Mouse (Mus musculus) Patski (cell line): ENCODE measurements around the gene Gm28729. TPM values are rescaled to one million over a fixed set of nuclear protein-coding genes. Genes with fewer than 3 reads are reported as not detected.
"Not testable (repeated sequence)": the region's sequence is repeated elsewhere in the genome, so short reads cannot be mapped to it uniquely, and the experiment has no call there.

Experiments used
- ATAC-seq: fragments of 100-300 bp; one replicate; pipeline ENCODE4 v1.8.0; 2021
- CTCF ChIA-PET: fragments of 350-600 bp; sonication (Branson Sonifier 250); formaldehyde crosslinking; loops from one replicate; lab custom pipeline; 2022; ENCODE audit warnings: inconsistent platforms; lab: Charles Lee
- POLR2A ChIA-PET: fragments of 350-600 bp; sonication (Branson Sonifier 250); formaldehyde crosslinking; loops from one replicate; lab custom pipeline; 2022; ENCODE audit warnings: antibody characterized with exemption, inconsistent platforms; lab: Charles Lee
- DNase-seq: peaks from one replicate; pipeline ENCODE4 v3.0.0-alpha.2; 2011; ENCODE audit warnings: low read depth, low spot score
- H3K27me3 ChIP-seq: fragments of 371-371 bp; one replicate; pipeline ENCODE4 v1.5.1; 2021
- CTCF ChIP-seq: fragments of 100-300 bp; IDR thresholded peaks from one replicate; pipeline ENCODE4 v1.5.1; 2021
- in situ Hi-C: fragments of 300-500 bp; cut with MboI; formaldehyde crosslinking; loops from 3 replicates; pipeline ENCODE4 v1.11.1; 2018; ENCODE audit warnings: low pct_unique_long_range_greater_than_20kb, mixed read lengths
- polyA plus RNA-seq: library from polyadenylated mRNA; unstranded; gene quantifications from one replicate; pipeline ENCODE4 v1.2.3, GENCODE M21; 2021

Gene Gm28729
- polyA plus RNA-seq, 1 experiment from 2014 or later: not detected

- ATAC-seq: peak; percentile 8
- TF ChIP-seq CTCF: no peak
- H3K27me3 ChIP-seq: no peaks in the 10 kb centered on the region
- CTCF ChIA-PET: interaction anchor here (1.2 kb wide), 1 partner anchor 19 kb away, joined by 3 read pairs; no protein-coding TSS in a partner anchor
- no peak for DNase-seq
- in situ Hi-C loops: no loop called here
- POLR2A ChIA-PET: no interaction called here
Observed at GRCm38 (mm10) chr9:96502856-96503610, 22.0 kb downstream of the Gm28729 start.

DNA sequence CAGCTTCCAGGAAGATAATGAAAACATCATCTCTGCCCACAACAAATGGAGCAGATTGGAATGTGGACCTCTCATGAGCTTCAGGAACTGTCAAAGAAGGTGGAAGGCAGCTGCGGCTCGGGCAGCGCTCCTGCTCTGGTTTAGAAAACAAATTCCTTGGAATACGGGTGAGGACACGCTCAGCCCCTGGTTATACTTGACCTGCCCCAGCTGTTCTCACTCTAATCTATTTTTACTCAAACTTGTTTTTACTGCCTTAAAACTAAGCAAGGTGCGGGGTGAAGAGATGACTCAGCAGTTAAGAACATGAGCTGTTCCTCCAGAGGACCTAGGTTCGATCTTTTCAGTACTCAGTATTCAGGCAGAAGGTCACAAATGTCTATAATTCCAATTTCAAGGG lies 23.8 kb downstream of the Gm28729 start:
- ATAC-seq: no peak
- TF ChIP-seq CTCF: no peak
- POLR2A ChIA-PET: interaction anchor here (0.5 to 0.6 kb wide), 2 partner anchors 23 to 42 kb away, joined by 3 to 5 read pairs; no protein-coding TSS in a partner anchor
- in situ Hi-C loops: no loop called here
- DNase-seq: no peak
- CTCF ChIA-PET: no interaction called here
- H3K27me3 ChIP-seq: no peaks in the 10 kb centered on the region

DNA sequence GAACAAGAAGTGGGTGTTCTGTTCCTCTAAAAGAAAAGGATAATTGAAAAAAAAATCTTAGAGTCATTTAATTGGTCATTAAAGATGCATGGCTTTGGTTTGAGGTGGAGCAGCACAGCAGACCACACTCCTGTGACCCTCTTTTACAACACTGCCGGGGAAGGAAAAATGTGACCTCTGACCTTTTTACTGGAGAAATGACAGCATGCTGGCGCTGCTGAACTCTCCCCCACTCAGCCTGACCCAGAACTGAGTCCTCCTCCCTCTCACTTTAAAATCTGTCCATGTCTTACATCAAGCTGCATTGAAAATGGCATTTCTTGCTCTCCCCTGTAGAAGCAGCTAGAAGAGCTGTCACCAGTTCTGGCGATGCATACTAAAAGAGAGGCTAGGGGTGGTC lies 31.9 kb downstream of the Gm28729 start:
- ATAC-seq: no peak
- POLR2A ChIA-PET: no interaction called here
- no peak for TF ChIP-seq CTCF
- CTCF ChIA-PET: no interaction called here
- no peak for DNase-seq
- in situ Hi-C loops: loop anchor here (10.0 kb wide), 1 partner anchor 208 kb away; no protein-coding TSS in a partner anchor
- H3K27me3 ChIP-seq: no peaks in the 10 kb centered on the region

DNA sequence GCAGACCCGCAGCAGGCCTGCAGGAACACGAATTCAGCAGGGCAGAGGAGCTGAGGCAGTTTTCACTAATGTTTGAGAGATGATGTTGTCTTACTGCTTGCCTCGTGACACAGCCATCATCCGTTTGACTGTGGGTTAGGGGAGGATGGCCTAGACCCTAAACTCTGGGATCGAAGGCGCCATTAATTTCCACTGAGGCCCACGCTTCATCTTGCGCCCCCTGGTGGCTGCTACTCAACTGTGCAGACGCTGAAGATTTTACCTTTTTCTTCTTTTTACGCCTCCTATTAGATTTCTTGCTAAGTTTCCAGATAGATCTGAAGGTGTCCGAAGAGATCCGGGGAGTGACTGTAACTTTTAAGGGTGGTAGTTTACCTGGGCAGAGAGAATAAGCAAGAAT lies 33.3 kb downstream of the Gm28729 start:
- POLR2A ChIA-PET: no interaction called here
- no peak for ATAC-seq
- in situ Hi-C loops: loop anchor here (10.0 kb wide), 1 partner anchor 207 kb away; no protein-coding TSS in a partner anchor
- peak; percentile 88 for TF ChIP-seq CTCF
- no peak for DNase-seq
- H3K27me3 ChIP-seq: no peaks in the 10 kb centered on the region
- CTCF ChIA-PET: interaction anchor here (0.6 to 1.7 kb wide), 5 partner anchors 13 to 142 kb away, joined by 3 to 4 read pairs (median 3); no protein-coding TSS in a partner anchor

- in situ Hi-C loops: loop anchor here (10.0 kb wide), 1 partner anchor 123 kb away; the partner anchor contains the start of gene Atp1b3
- DNase-seq, H3K27me3 ChIP-seq, ATAC-seq, POLR2A ChIA-PET, CTCF ChIA-PET: not testable (repeated sequence)
Observed at GRCm38 (mm10) chr9:96487869-96488268, 37.2 kb downstream of the Gm28729 start.

DNA sequence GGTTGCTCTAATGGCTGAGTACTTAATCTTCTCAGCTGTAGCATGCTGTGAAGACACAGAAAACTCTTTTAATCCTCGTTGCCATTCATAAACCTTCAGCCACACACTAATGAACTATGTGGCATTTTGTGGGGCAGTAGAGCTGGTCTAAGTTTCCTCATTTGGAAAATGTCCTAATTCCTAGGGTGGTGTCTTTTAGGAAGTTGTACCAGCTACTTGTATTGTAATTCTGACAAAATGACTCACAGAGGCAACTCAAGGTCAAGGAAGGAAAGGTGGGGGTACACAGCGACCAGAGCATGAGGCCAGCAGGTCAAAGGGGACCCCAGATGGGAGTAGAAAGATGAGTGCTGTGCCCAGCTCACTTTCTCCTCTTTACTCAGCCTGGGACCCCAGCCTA lies 41.4 kb downstream of the Gm28729 start:
- no peaks in the 10 kb centered on the region for H3K27me3 ChIP-seq
- POLR2A ChIA-PET: no interaction called here
- no peak for DNase-seq
- ATAC-seq: no peak
- CTCF ChIA-PET: interaction anchor here (1.0 kb wide), 1 partner anchor 19 kb away, joined by 3 read pairs; no protein-coding TSS in a partner anchor
- no peak for TF ChIP-seq CTCF
- in situ Hi-C loops: loop anchor here (10.0 kb wide), 1 partner anchor 119 kb away; the partner anchor contains the start of gene Atp1b3

- DNase-seq: no peak
- ATAC-seq: no peak
- no peak for TF ChIP-seq CTCF
- in situ Hi-C loops: loop anchor here (10.0 kb wide), 1 partner anchor 118 kb away; the partner anchor contains the start of gene Atp1b3
- no peaks in the 10 kb centered on the region for H3K27me3 ChIP-seq
- POLR2A ChIA-PET: no interaction called here
- CTCF ChIA-PET: interaction anchor here (1.0 kb wide), 1 partner anchor 20 kb away, joined by 3 read pairs; no protein-coding TSS in a partner anchor
Observed at GRCm38 (mm10) chr9:96483028-96483427, 42.0 kb downstream of the Gm28729 start.

DNA sequence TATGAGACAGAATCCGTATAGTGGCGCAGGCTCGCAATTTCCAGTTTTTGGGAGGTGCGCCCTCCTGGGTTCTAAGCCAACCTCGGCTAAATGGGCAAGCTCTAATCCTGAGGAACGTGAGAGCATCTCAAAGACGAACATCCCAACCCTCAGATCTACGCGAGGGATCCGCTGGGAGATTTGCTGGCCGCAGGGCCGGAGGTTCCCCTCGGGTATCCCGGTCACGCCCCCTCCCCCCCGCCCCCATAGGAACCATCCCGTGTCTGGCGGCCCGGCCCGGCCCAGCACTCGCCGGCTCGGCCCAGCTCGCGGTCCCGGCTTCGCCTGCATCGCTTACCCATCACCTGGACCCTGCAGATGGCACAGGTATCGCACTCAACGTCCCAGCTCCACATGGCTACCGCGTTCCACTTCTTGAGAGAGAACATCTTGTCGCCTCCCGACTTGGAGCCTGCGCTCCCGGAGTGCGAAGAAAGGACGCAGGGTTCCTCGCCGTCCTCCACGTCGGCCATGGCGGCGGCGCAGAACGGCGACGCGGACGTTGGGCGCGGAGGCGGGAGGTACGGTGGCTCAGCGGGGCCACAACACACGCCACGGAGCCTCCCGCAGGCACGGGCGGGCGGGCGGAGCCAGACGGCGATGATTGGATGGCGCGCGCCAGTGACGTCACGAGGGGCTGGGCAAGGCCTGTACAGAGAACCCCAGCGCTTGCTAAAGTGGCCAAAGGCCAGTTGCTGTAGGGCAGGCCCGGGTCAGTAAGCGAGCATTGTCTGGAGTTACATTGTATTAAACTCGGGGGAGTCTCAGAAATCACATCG lies 46.8 kb downstream of the Gm28729 start, which contains the start of gene Rnf7:
TSS of gene Rnf7 (minus strand) at position 605 of the 818 bp plus-strand sequence.
- no peaks in the 10 kb centered on the region for H3K27me3 ChIP-seq
- in situ Hi-C loops: no loop called here
- ATAC-seq (peak; percentile 93), DNase-seq (peak; percentile 68)
- no peak for TF ChIP-seq CTCF
- POLR2A ChIA-PET: interaction anchor here (0.6 to 0.8 kb wide), 2 partner anchors 18 to 23 kb away, joined by 3 read pairs; no protein-coding TSS in a partner anchor
- CTCF ChIA-PET: no interaction called here

- in situ Hi-C loops: no loop called here
- H3K27me3 ChIP-seq: no peaks in the 10 kb centered on the region
- ChIA-PET POLR2A (no interaction called here), CTCF (no interaction called here)
- no peak for DNase-seq
- TF ChIP-seq CTCF: no peak
- ATAC-seq: no peak
Observed at GRCm38 (mm10) chr9:96472356-96472755, 52.7 kb downstream of the Gm28729 start.

DNA sequence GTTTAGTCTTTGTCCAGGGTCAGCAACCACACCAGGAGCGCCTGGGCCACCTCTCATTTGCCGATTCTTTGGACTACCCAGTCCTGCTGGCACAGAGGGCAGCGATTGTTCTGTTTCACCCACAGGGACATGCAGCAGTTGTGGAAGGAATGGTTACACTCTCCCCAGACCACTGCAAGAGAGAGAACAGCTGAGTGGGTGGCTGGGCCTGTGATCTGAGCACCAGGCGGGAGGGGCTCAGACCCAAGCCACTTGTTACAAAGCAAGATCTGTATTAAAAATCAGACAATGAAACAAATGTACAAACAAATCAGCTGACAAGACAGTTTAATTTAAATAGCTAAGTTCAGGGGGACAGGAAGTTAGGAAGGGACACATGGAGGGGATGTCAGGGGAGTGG lies 53.4 kb downstream of the Gm28729 start:
- DNase-seq, ATAC-seq, POLR2A ChIA-PET, H3K27me3 ChIP-seq, CTCF ChIA-PET, in situ Hi-C loops: not testable (repeated sequence)
